Mouse (Mus musculus) inflammation-experienced regulatory T-cells, adult 6 months (primary cell): ENCODE data around the gene Lrmda. TPM values are rescaled to one million over a fixed set of nuclear protein-coding genes. Genes with fewer than 3 reads are reported as not detected.

ENCODE experiments used
- ATAC-seq: one replicate; pipeline ENCODE4 v1.8.0; 2017
- polyA plus RNA-seq, 3 experiments: library from polyadenylated mRNA; unstranded; fragments of 100-300 nt; shearing (Covaris generic); gene quantifications; one replicate each; pipeline ENCODE4 v1.2.1; 2017

Gene Lrmda
- polyA plus RNA-seq, 3 experiments from 2014 or later, result not detected

- ATAC-seq, result no peak
Observed at GRCm38 (mm10) chr14:22046262-22046856, 26.8 kb downstream of the Lrmda start.

GRCm38 (mm10) chr14:22048068-22048899 is 28.8 kb downstream of the Lrmda start:
- ATAC-seq, result no peak

GRCm38 (mm10) chr14:22048900-22049199 is 29.3 kb downstream of the Lrmda start:
- ATAC-seq, result no peak

- ATAC-seq, result no peak
Observed at GRCm38 (mm10) chr14:22049282-22049681, 29.8 kb downstream of the Lrmda start.

- no peak for ATAC-seq
Observed at GRCm38 (mm10) chr14:22051941-22052664, 32.6 kb downstream of the Lrmda start.

- ATAC-seq, result no peak
Observed at GRCm38 (mm10) chr14:22055630-22056029, 36.1 kb downstream of the Lrmda start.

GRCm38 (mm10) chr14:22056246-22056645 is 36.7 kb downstream of the Lrmda start:
- ATAC-seq, result no peak

GRCm38 (mm10) chr14:22058729-22059128 is 39.2 kb downstream of the Lrmda start:
- no peak for ATAC-seq

- ATAC-seq, result no peak
Observed at GRCm38 (mm10) chr14:22059348-22059861, 39.9 kb downstream of the Lrmda start.

GRCm38 (mm10) chr14:22060787-22061186 is 41.3 kb downstream of the Lrmda start:
- ATAC-seq, result no peak

GRCm38 (mm10) chr14:22062117-22062855 is 42.8 kb downstream of the Lrmda start:
- ATAC-seq, result no peak

- ATAC-seq, result no peak
Observed at GRCm38 (mm10) chr14:22069169-22069568, 49.7 kb downstream of the Lrmda start.

GRCm38 (mm10) chr14:22073385-22073784 is 53.9 kb downstream of the Lrmda start:
- no peak for ATAC-seq

- ATAC-seq, result no peak
Observed at GRCm38 (mm10) chr14:22074229-22074628, 54.7 kb downstream of the Lrmda start.

GRCm38 (mm10) chr14:22083931-22084330 is 64.4 kb downstream of the Lrmda start:
- no peak for ATAC-seq

GRCm38 (mm10) chr14:22085411-22085810 is 65.9 kb downstream of the Lrmda start:
- no peak for ATAC-seq

- no peak for ATAC-seq
Observed at GRCm38 (mm10) chr14:22088604-22089003, 69.1 kb downstream of the Lrmda start.

GRCm38 (mm10) chr14:22089331-22089730 is 69.8 kb downstream of the Lrmda start:
- no peak for ATAC-seq

GRCm38 (mm10) chr14:22089866-22090470 is 70.5 kb downstream of the Lrmda start:
- no peak for ATAC-seq

GRCm38 (mm10) chr14:22090778-22091211 is 71.3 kb downstream of the Lrmda start:
- no peak for ATAC-seq

GRCm38 (mm10) chr14:22091306-22091705 is 71.8 kb downstream of the Lrmda start:
- ATAC-seq, result no peak

- ATAC-seq, result no peak
Observed at GRCm38 (mm10) chr14:22093124-22093523, 73.6 kb downstream of the Lrmda start.
